Mouse (Mus musculus) midbrain, embryonic 13.5 days (tissue): ENCODE results near the gene Rwdd2a. TPM values are rescaled to one million over a fixed set of nuclear protein-coding genes. Genes with fewer than 3 reads are reported as not detected.
"Not testable (repeated sequence)": the region's sequence is repeated elsewhere in the genome, so short reads cannot be mapped to it uniquely, and the experiment has no call there.

Experiments
- ATAC-seq: fragments of 200-750 bp; cut with Nextera tagmentation; 2 replicates; pipeline ENCODE4 v1.8.0; 2017; ENCODE audit warnings: mild to moderate bottlenecking, moderate TSS enrichment, moderate library complexity
- H3K27ac ChIP-seq: fragments of 300-500 bp; sonication (generic); 2 replicates; pipeline ENCODE4 v1.5.1; 2015; ENCODE audit warnings: inconsistent platforms, mild to moderate bottlenecking, moderate library complexity
- H3K27me3 ChIP-seq: fragments of 300-500 bp; sonication (generic); 2 replicates; pipeline ENCODE4 v1.6.1; 2015; ENCODE audit warnings: mild to moderate bottlenecking, inconsistent platforms
- H3K36me3 ChIP-seq: fragments of 300-500 bp; sonication (generic); 2 replicates; pipeline ENCODE4 v1.6.1; 2015; ENCODE audit warnings: mild to moderate bottlenecking, inconsistent platforms
- H3K4me1 ChIP-seq: fragments of 300-500 bp; sonication (generic); replicated peaks from 2 replicates; pipeline ENCODE4 v1.6.1; 2015; ENCODE audit warnings: inconsistent platforms
- H3K4me2 ChIP-seq: fragments of 300-500 bp; sonication (generic); replicated peaks from 2 replicates; pipeline ENCODE4 v1.6.1; 2015; ENCODE audit warnings: moderate library complexity, mild to moderate bottlenecking, inconsistent platforms
- H3K4me3 ChIP-seq: fragments of 300-500 bp; sonication (generic); replicated peaks from 2 replicates; pipeline ENCODE4 v1.5.1; 2015; ENCODE audit warnings: mild to moderate bottlenecking, inconsistent platforms
- H3K9ac ChIP-seq: fragments of 300-500 bp; sonication (generic); replicated peaks from 2 replicates; pipeline ENCODE4 v1.6.1; 2015; ENCODE audit warnings: mild to moderate bottlenecking, inconsistent platforms
- H3K9me3 ChIP-seq: fragments of 300-500 bp; sonication (generic); 2 replicates; pipeline ENCODE4 v1.6.1; 2016; ENCODE audit warnings: mild to moderate bottlenecking, inconsistent platforms
- WGBS: fragments of 180-500 bp; shearing (Covaris S2); methylation state at CpG from one replicate; pipeline ENCODE4 v1.1.7; 2015; 5-methylcytosine and 5-hydroxymethylcytosine counted together
- polyA plus RNA-seq: library from polyadenylated mRNA; unstranded; fragments of >200 nt; fragmentation: Nextera tagmentation; extraction: Ambion mirVana; gene quantifications from 2 replicates; pipeline ENCODE4 v1.2.1, GENCODE M21; 2015

Rwdd2a gene
- polyA plus RNA-seq, 1 experiment from 2014 or later: 6.8 TPM

DNA sequence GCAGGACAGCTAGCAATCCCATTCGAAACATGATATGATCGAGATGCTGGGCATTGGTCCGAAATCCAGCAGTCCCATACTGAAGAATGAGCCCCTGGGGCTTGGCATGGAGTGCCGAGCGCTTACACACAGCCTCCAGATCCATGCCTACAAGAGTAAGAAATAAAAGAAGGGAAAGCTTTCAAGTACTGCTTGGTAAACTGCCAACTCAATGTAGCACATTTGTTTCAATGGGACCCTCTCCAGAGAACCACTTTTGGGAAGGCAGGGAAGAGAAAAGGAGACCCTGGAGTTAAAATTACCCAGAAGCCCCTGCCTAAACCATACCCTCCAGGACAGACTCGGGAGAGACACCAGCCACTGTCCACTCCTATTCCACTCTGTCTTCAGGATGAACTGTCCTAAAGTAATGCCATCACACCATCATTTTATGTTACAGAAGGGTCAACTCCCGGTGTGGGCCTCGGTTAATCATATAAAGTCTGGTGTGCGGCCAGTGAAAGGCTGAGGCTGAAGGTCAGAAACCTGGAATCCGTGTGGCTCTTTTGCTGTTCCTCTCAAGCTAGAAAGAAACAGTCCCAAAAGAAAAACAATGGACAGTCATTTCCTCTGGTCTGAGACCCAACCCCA lies 1.4 kb upstream of the Rwdd2a start:
- 0 out of 2 replicates have a peak overlapping the region, but pooled peaks have one; percentile 78 for H3K9ac ChIP-seq
- H3K4me2 ChIP-seq: peak overlapping the region; percentile 99
- H3K4me3 ChIP-seq: peak overlapping the region; percentile 77
- peaks cover 19% of the 10 kb centered on the region for H3K4me1 ChIP-seq
- peaks cover 32% of the 10 kb centered on the region for H3K36me3 ChIP-seq
- no peaks in the 10 kb centered on the region for H3K9me3 ChIP-seq
- 85% methylated on average over 10 of the region's 10 CpGs for WGBS
- H3K27me3 ChIP-seq: no peaks in the 10 kb centered on the region
- ATAC-seq: no peak
- H3K27ac ChIP-seq: no peak overlapping the region

DNA sequence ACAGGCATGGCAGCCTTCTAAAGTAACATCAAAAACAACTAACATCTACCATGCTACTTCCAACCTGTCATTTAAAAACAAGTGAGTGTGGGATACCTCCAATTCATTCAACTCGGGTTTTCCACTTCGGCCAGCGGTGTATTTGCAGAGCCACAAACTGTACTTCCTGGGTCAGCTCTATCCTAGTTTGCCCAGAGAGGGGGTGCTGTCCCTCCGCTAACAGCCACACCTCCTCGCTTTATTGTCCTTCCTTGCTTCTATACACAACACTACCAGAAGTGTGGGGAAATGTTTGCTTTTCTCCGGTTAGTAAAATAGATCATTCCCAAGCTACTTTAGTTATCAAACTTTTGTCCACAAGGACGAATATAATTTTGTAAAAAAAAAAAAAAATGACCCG lies 845 bp upstream of the Rwdd2a start:
- ATAC-seq: no peak
- no peak overlapping the region for H3K27ac ChIP-seq
- peak overlapping the region; percentile 78 for H3K9ac ChIP-seq
- H3K4me3 ChIP-seq: peak overlapping the region; percentile 77
- peaks cover 27% of the 10 kb centered on the region for H3K36me3 ChIP-seq
- H3K9me3 ChIP-seq: no peaks in the 10 kb centered on the region
- 22% methylated on average over 8 of the region's 8 CpGs for WGBS
- peak overlapping the region; percentile 99 for H3K4me2 ChIP-seq
- peaks cover 19% of the 10 kb centered on the region for H3K4me1 ChIP-seq
- H3K27me3 ChIP-seq: no peaks in the 10 kb centered on the region

DNA sequence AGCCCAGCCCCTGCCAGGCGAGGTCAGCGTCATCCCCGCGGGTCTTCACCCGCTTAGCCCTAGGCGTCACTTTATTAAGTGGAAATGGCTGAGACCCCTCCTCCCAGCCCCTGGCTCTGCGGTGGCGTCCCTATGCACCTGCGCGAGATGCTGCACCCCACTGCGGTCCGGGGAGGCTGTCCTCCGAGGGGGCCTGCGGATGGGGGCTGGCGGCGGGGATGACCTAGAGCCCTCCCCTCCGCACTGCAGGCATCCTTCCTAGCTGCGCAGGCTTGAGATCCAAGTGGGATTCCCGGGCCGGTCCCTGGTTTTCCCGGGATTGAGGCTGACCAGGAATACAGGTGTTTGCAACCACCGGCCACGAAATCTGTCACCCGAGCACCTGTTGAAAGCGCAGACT lies 405 bp downstream of the Rwdd2a start:
- Histone ChIP-seq H3K9ac (peak overlapping the region; percentile 72), H3K36me3 (peaks cover 19% of the 10 kb centered on the region), H3K27me3 (no peaks in the 10 kb centered on the region), H3K9me3 (no peaks in the 10 kb centered on the region), H3K27ac (no peak overlapping the region), H3K4me1 (peaks cover 19% of the 10 kb centered on the region), H3K4me2 (peak overlapping the region; percentile 99), H3K4me3 (peak overlapping the region; percentile 77)
- WGBS: 2% methylated on average over 25 of the region's 25 CpGs
- no peak for ATAC-seq

GRCm38 (mm10) chr9:86572636-86573291 lies 973 bp downstream of the Rwdd2a start:
- peak overlapping the region; percentile 99 for H3K4me2 ChIP-seq
- H3K27me3 ChIP-seq: no peaks in the 10 kb centered on the region
- no peaks in the 10 kb centered on the region for H3K9me3 ChIP-seq
- no peak for ATAC-seq
- peaks cover 19% of the 10 kb centered on the region for H3K4me1 ChIP-seq
- peaks cover 17% of the 10 kb centered on the region for H3K36me3 ChIP-seq
- WGBS: 6% methylated on average over 13 of the region's 13 CpGs
- H3K27ac ChIP-seq: no peak overlapping the region
- peak overlapping the region; percentile 72 for H3K9ac ChIP-seq
- peak overlapping the region; percentile 77 for H3K4me3 ChIP-seq

DNA sequence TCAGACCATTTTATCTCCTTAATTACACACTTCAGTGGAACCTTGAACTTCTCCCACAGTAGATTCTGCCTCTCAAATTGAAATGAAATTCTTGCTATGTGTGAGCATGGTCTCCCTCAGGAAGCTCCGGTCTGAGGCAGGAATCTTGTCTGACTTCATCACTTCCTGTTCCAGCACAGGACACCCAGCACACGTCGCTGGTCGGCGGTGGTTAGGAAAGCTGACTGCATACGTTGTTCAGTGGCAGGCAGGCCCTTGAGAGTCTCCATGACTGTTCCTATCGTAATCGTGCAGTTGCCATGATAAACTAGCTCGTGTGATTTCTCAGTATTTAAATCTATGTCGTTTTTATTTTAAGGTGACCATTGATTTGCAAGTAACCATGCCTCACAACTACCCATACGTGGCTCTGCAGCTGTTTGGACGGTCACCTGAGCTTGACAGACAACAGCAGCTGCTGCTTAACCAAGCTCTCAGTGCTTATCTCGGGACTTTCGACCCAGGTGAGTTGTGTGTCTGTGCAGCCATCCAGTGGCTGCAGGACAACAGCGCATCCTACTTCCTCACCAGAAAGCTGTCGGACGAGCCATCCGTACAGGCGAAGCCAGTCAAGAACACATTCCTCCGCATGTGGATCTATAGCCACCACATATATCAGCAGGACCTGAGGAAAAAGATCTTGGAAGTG lies 2.0 kb downstream of the Rwdd2a start:
- Histone ChIP-seq H3K4me2 (no peak overlapping the region), H3K27ac (no peak overlapping the region), H3K9me3 (no peaks in the 10 kb centered on the region), H3K36me3 (peaks cover 8% of the 10 kb centered on the region; the same call in 1 of the 2 replicates), H3K9ac (no peak overlapping the region), H3K4me1 (peaks cover 19% of the 10 kb centered on the region), H3K27me3 (no peaks in the 10 kb centered on the region), H3K4me3 (no peak overlapping the region)
- 89% methylated on average over 20 of the region's 20 CpGs for WGBS
- no peak for ATAC-seq

- H3K9ac ChIP-seq: no peak overlapping the region
- H3K4me1 ChIP-seq: peaks cover 17% of the 10 kb centered on the region
- H3K27me3 ChIP-seq: no peaks in the 10 kb centered on the region
- H3K4me3 ChIP-seq: no peak overlapping the region
- WGBS: 95% methylated on average over 6 of the region's 6 CpGs
- no peak overlapping the region for H3K27ac ChIP-seq
- H3K36me3 ChIP-seq: no peaks in the 10 kb centered on the region
- no peak for ATAC-seq
- no peak overlapping the region for H3K4me2 ChIP-seq
- H3K9me3 ChIP-seq: no peaks in the 10 kb centered on the region
These were observed 3.4 kb downstream of the Rwdd2a start for GRCm38 (mm10) chr9:86575178-86575577.

DNA sequence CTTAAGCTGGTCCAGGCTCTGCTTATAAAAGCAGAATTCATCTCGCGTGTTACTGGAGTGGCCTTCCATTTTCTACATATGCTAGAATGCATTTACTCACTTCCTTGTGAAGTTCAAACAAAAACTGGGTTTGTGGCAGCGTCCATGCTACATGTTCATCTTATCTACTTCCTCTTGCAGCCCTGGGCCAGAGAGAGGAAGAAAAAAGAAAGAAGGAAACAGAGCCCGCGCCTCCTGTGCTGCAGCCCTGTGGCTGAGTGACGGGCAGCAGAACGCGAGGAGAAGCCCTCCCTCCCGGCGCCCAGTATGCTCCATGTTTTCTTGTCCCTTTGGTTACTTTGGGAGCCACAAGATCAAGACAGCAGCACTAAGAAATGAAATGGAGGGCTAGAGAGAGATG lies 7.9 kb downstream of the Rwdd2a start:
- no peaks in the 10 kb centered on the region for H3K4me1 ChIP-seq
- no peaks in the 10 kb centered on the region for H3K27me3 ChIP-seq
- WGBS: 90% methylated on average over 10 of the region's 10 CpGs
- no peaks in the 10 kb centered on the region for H3K9me3 ChIP-seq
- no peak overlapping the region for H3K27ac ChIP-seq
- H3K4me2 ChIP-seq: no peak overlapping the region
- ATAC-seq: no peak
- H3K9ac ChIP-seq: no peak overlapping the region
- H3K36me3 ChIP-seq: no peaks in the 10 kb centered on the region
- H3K4me3 ChIP-seq: no peak overlapping the region

GRCm38 (mm10) chr9:86583740-86584139 lies 11.9 kb downstream of the Rwdd2a start:
- H3K4me2 ChIP-seq: no peak overlapping the region

DNA sequence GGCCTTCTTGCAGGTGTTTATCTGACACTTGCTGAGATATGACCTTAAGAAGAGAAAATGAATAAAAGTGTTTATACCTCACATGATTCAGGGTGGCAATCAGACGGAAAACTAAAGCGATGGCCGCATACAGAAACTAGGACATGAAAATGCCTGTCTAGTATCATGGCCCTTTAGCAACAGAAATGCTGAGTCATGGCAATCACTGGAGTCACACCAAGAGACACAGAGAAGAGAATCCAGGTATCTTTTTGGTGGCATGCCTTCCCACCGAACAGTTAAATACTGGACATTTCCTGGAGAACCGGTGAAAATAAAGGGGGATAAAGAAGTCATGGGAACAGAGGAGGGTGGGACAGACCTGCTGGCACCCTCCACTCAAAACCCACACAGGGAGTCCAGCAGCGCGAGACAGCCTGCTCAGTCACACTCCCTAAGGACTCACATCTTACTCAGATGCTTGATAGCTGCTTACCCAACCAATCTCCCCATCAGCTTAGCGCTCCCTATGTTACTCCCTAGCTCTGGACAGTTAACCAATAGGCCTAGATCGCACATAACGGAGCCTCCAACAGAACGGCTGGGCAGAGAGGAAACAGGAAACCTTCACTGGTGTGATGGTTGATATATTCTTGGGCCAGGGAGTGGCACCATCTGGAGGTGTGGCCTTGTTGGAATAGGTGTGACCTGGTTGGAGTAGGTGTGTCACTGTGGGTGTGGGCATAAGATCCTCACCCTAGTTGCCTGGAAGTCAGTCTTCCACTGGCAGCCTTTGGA lies 15.4 kb downstream of the Rwdd2a start:
- Histone ChIP-seq H3K36me3 (no peaks in the 10 kb centered on the region), H3K27me3 (no peaks in the 10 kb centered on the region), H3K9ac (no peak overlapping the region), H3K4me3 (no peak overlapping the region), H3K9me3 (no peaks in the 10 kb centered on the region), H3K4me1 (no peaks in the 10 kb centered on the region), H3K27ac (no peak overlapping the region), H3K4me2 (no peak overlapping the region)
- no peak for ATAC-seq
- WGBS: 91% methylated on average over 11 of the region's 11 CpGs

More at GRCm38 (mm10) chr9:86583740-86584139, 11.9 kb downstream of the Rwdd2a start:
- 56% methylated on average over 3 of the region's 3 CpGs for WGBS
- no peaks in the 10 kb centered on the region for H3K27me3 ChIP-seq
- peak; percentile 60 for ATAC-seq
- H3K27ac ChIP-seq: no peak overlapping the region
- H3K4me3 ChIP-seq: no peak overlapping the region
- H3K36me3 ChIP-seq: no peaks in the 10 kb centered on the region
- H3K4me1 ChIP-seq: no peaks in the 10 kb centered on the region
- no peak overlapping the region for H3K9ac ChIP-seq
- H3K9me3 ChIP-seq: no peaks in the 10 kb centered on the region

DNA sequence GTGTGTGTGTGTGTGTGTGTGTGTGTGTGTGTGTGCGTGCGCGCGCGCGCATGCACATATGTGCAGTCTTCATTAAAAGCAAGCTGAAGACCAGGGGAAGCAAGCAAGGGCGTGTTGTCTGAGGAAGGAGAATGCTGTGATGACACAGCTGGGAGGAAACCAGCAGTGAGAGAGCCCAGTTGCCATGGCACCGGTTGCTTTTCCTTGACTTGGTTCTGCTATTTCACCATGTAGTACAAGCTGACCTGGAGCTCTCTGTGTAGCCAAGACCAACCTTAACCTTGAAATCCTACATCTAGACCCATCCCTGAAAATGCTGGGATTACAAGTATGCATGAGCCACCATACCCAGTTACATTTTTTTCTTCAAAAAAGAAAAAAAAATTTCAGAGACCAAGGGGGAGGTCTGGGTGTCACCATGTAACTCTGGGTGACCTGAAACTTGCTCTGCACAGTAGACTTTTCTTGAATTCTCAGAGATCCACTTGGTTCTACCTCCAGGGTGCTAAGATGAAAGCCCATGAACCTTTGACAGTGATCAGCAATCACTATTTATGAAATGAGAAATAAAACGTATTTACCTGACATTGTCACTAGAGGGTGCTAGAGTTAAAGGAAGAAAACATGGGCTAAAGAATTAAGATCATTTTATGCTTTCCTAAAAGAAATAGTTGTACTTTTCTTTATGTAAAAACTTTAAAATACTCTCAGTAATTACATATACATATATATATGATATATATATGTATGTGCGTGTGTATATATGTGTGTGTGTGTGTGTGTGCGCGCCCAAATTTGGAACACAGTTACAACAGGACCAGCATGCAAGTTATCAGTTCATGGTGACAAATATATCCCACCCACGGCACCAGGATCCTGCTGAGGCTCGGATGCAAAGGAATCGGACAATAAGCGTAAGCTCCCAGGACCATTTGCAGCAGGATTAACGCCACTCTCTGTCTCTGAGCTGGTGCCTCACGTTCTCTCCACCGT lies 21.2 kb downstream of the Rwdd2a start:
- Histone ChIP-seq H3K9me3 (no peaks in the 10 kb centered on the region), H3K27ac (no peak overlapping the region), H3K36me3 (no peaks in the 10 kb centered on the region), H3K4me1 (no peaks in the 10 kb centered on the region), H3K9ac (no peak overlapping the region), H3K4me2 (no peak overlapping the region), H3K27me3 (no peaks in the 10 kb centered on the region), H3K4me3 (no peak overlapping the region)
- 67% methylated on average over 19 of the region's 19 CpGs for WGBS
- ATAC-seq: peak; percentile 59; the same call in 1 of the 2 replicates

GRCm38 (mm10) chr9:86594357-86594767 lies 22.6 kb downstream of the Rwdd2a start:
- not testable (repeated sequence) for H3K27me3 ChIP-seq, H3K9ac ChIP-seq, H3K9me3 ChIP-seq, H3K4me2 ChIP-seq, H3K4me1 ChIP-seq, H3K4me3 ChIP-seq, H3K36me3 ChIP-seq, H3K27ac ChIP-seq
- 76% methylated on average over 10 of the region's 10 CpGs for WGBS
- ATAC-seq: 0 out of 2 replicates have a peak, but pooled peaks have one; percentile 44
